Mouse (Mus musculus): ENCODE data around the gene Hist1h2bc. TPM values are rescaled to one million over a fixed set of nuclear protein-coding genes. Genes with fewer than 3 reads are reported as not detected.
"Not testable (repeated sequence)": the region's sequence is repeated elsewhere in the genome, so short reads cannot be mapped to it uniquely, and the experiment has no call there.

The Hist1h2bc gene
- polyA plus RNA-seq, 1 experiment = 154 TPM

GRCm38 (mm10) chr13:23698300-23698693, 14.3 kb downstream of the Hist1h2bc start, which contains the start of gene Hist1h4c:
Gene Hist1h4c (minus strand): TSS chr13:23698454.
- DNase-seq (ENCODE audit: extremely low spot score in 1 of 2, low spot score in 1 of 2) = peak; percentile 98 to 100

- DNase-seq (ENCODE audit: extremely low spot score in 1 of 2, low spot score in 1 of 2) = no peak
Observed at GRCm38 (mm10) chr13:23698996-23699395, 15.0 kb downstream of the Hist1h2bc start.

- no peak for DNase-seq (ENCODE audit: extremely low spot score in 1 of 2, low spot score in 1 of 2)
Observed at GRCm38 (mm10) chr13:23699767-23700166, 15.8 kb downstream of the Hist1h2bc start.

- peak; percentile 75 to 90 for DNase-seq (ENCODE audit: extremely low spot score in 1 of 2, low spot score in 1 of 2)
Observed at GRCm38 (mm10) chr13:23700786-23701520, 17.0 kb downstream of the Hist1h2bc start.

- DNase-seq (ENCODE audit: extremely low spot score in 1 of 2, low spot score in 1 of 2) = no peak
Observed at GRCm38 (mm10) chr13:23702220-23702619, 18.2 kb downstream of the Hist1h2bc start.

- DNase-seq (ENCODE audit: extremely low spot score in 1 of 2, low spot score in 1 of 2) = not testable (repeated sequence)
Observed at GRCm38 (mm10) chr13:23702801-23703200, 18.8 kb downstream of the Hist1h2bc start.

GRCm38 (mm10) chr13:23705751-23706356, 21.9 kb downstream of the Hist1h2bc start:
- DNase-seq (ENCODE audit: extremely low spot score in 1 of 2, low spot score in 1 of 2) = no peak

- DNase-seq (ENCODE audit: extremely low spot score in 1 of 2, low spot score in 1 of 2) = no peak
Observed at GRCm38 (mm10) chr13:23706771-23707170, 22.8 kb downstream of the Hist1h2bc start.

- DNase-seq (ENCODE audit: extremely low spot score in 1 of 2, low spot score in 1 of 2) = no peak
Observed at GRCm38 (mm10) chr13:23708041-23708440, 24.0 kb downstream of the Hist1h2bc start.

- no peak for DNase-seq (ENCODE audit: extremely low spot score in 1 of 2, low spot score in 1 of 2)
Observed at GRCm38 (mm10) chr13:23708654-23709053, 24.7 kb downstream of the Hist1h2bc start.

- no peak for DNase-seq (ENCODE audit: extremely low spot score in 1 of 2, low spot score in 1 of 2)
Observed at GRCm38 (mm10) chr13:23709714-23710373, 25.8 kb downstream of the Hist1h2bc start.

GRCm38 (mm10) chr13:23710374-23711089, 26.5 kb downstream of the Hist1h2bc start, which contains the start of gene Hfe:
Gene Hfe (minus strand): TSS chr13:23710854.
- DNase-seq (ENCODE audit: extremely low spot score in 1 of 2, low spot score in 1 of 2) = peak in 1 of 2 experiments; percentile 27

- no peak for DNase-seq (ENCODE audit: extremely low spot score in 1 of 2, low spot score in 1 of 2)
Observed at GRCm38 (mm10) chr13:23716261-23717042, 32.5 kb downstream of the Hist1h2bc start.

GRCm38 (mm10) chr13:23717176-23717575, 33.2 kb downstream of the Hist1h2bc start:
- no peak for DNase-seq (ENCODE audit: extremely low spot score in 1 of 2, low spot score in 1 of 2)

- DNase-seq (ENCODE audit: extremely low spot score in 1 of 2, low spot score in 1 of 2) = not testable (repeated sequence)
Observed at GRCm38 (mm10) chr13:23717593-23718245, 33.7 kb downstream of the Hist1h2bc start.

GRCm38 (mm10) chr13:23724239-23724638, 40.2 kb downstream of the Hist1h2bc start:
- DNase-seq (ENCODE audit: extremely low spot score in 1 of 2, low spot score in 1 of 2) = no peak

- DNase-seq (ENCODE audit: extremely low spot score in 1 of 2, low spot score in 1 of 2) = no peak
Observed at GRCm38 (mm10) chr13:23725213-23725612, 41.2 kb downstream of the Hist1h2bc start.

- DNase-seq (ENCODE audit: extremely low spot score in 1 of 2, low spot score in 1 of 2) = no peak
Observed at GRCm38 (mm10) chr13:23728472-23729191, 44.6 kb downstream of the Hist1h2bc start.

GRCm38 (mm10) chr13:23729192-23729525, 45.2 kb downstream of the Hist1h2bc start:
- no peak for DNase-seq (ENCODE audit: extremely low spot score in 1 of 2, low spot score in 1 of 2)

Data from frontal cortex, adult 2 months (tissue).